Mouse (Mus musculus): Measurements from ENCODE around the gene Gm49368. TPM values are rescaled to one million over a fixed set of nuclear protein-coding genes. Genes with fewer than 3 reads are reported as not detected.

Gm49368 gene
- polyA plus RNA-seq, 1 experiment from 2014 or later, result not detected

DNA sequence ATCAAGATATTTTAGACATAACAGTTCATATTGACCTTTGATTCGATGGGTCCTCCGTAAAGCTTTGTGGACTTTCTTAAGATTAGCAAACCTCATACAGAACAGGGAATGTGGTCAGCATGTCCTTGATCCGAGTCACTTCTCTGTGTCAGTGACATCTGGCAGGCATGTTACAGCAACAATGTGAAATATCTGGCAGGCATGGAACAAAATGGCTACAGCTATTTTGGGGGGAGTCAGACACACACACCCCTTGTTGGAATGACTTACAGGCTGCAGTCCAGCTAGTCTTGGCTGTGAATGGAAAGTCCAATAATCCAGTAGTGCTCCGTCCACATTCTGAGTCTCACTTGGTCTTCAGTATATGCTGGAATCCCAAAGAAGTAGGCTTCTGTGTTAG, 38.9 kb upstream of the Gm49368 start:
- DNase-seq (ENCODE audit: low spot score), result no peak
- Histone ChIP-seq H3K4me1 (replicated peaks; ENCODE audit: insufficient read depth, low read length) (no peaks in the 10 kb centered on the region), H3K4me3 (replicated peaks; ENCODE audit: low read depth, low read length) (no peak overlapping the region), H3K4me2 (ENCODE audit: low read length) (no peak overlapping the region), H3K9ac (ENCODE audit: low read depth, low read length) (no peak overlapping the region), H3K27me3 (ENCODE audit: insufficient read depth, low read length) (no peaks in the 10 kb centered on the region), H3K27ac (no peak overlapping the region), H3K9me3 (replicated peaks; ENCODE audit: low read length) (no peaks in the 10 kb centered on the region), H3K36me3 (ENCODE audit: insufficient read depth, low read length) (no peaks in the 10 kb centered on the region)
- no peak for ATAC-seq (replicated peaks; ENCODE audit: low FRiP score, low read depth)
- no peak for TF ChIP-seq CTCF (IDR thresholded peaks at IDR 0.05; ENCODE audit: low read depth)
- 85% methylated on average over 4 of the region's 4 CpGs for WGBS

GRCm38 (mm10) chr7:128024364-128024763, 38.1 kb upstream of the Gm49368 start:
- no peak overlapping the region for H3K4me3 ChIP-seq (replicated peaks; ENCODE audit: low read depth, low read length)
- H3K4me2 ChIP-seq (ENCODE audit: low read length), result no peak overlapping the region
- H3K27ac ChIP-seq, result no peak overlapping the region
- H3K27me3 ChIP-seq (ENCODE audit: insufficient read depth, low read length), result no peaks in the 10 kb centered on the region
- DNase-seq (ENCODE audit: low spot score), result no peak
- 87% methylated on average over 9 of the region's 9 CpGs for WGBS
- H3K9ac ChIP-seq (ENCODE audit: low read depth, low read length), result no peak overlapping the region
- no peaks in the 10 kb centered on the region for H3K9me3 ChIP-seq (replicated peaks; ENCODE audit: low read length)
- ATAC-seq (replicated peaks; ENCODE audit: low FRiP score, low read depth), result no peak
- TF ChIP-seq CTCF (IDR thresholded peaks at IDR 0.05; ENCODE audit: low read depth), result no peak
- no peaks in the 10 kb centered on the region for H3K36me3 ChIP-seq (ENCODE audit: insufficient read depth, low read length)
- no peaks in the 10 kb centered on the region for H3K4me1 ChIP-seq (replicated peaks; ENCODE audit: insufficient read depth, low read length)

DNA sequence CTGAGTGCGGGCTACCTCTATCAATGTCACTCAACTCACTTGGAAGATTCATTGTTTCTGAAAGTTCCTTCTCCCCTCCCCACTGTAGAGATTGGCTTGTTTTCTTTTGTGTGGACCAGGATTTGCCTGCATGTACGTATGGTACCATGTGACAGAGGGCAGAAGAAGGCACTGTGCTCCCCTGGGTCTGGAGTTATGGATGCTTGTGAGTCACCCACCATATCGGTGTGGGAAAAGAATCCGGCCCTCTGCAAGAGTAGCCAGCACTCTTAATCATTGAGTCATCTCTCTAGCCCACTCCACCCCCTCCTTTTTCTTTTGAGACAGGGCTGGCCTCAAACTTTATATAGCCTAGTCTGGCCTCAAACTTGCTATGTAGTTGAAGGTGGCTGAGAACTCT, 37.6 kb upstream of the Gm49368 start:
- no peak overlapping the region for H3K4me2 ChIP-seq (ENCODE audit: low read length)
- no peak for TF ChIP-seq CTCF (IDR thresholded peaks at IDR 0.05; ENCODE audit: low read depth)
- no peaks in the 10 kb centered on the region for H3K27me3 ChIP-seq (ENCODE audit: insufficient read depth, low read length)
- H3K9ac ChIP-seq (ENCODE audit: low read depth, low read length), result no peak overlapping the region
- ATAC-seq (replicated peaks; ENCODE audit: low FRiP score, low read depth) (no peak), DNase-seq (ENCODE audit: low spot score) (no peak)
- no peaks in the 10 kb centered on the region for H3K36me3 ChIP-seq (ENCODE audit: insufficient read depth, low read length)
- no peak overlapping the region for H3K4me3 ChIP-seq (replicated peaks; ENCODE audit: low read depth, low read length)
- no peaks in the 10 kb centered on the region for H3K9me3 ChIP-seq (replicated peaks; ENCODE audit: low read length)
- WGBS, result 72% methylated on average over 4 of the region's 4 CpGs
- no peak overlapping the region for H3K27ac ChIP-seq
- no peaks in the 10 kb centered on the region for H3K4me1 ChIP-seq (replicated peaks; ENCODE audit: insufficient read depth, low read length)

- H3K4me2 ChIP-seq (ENCODE audit: low read length), result no peak overlapping the region
- H3K27me3 ChIP-seq (ENCODE audit: insufficient read depth, low read length), result no peaks in the 10 kb centered on the region
- no peak overlapping the region for H3K27ac ChIP-seq
- WGBS, result 83% methylated on average over 4 of the region's 4 CpGs
- H3K36me3 ChIP-seq (ENCODE audit: insufficient read depth, low read length), result no peaks in the 10 kb centered on the region
- TF ChIP-seq CTCF (IDR thresholded peaks at IDR 0.05; ENCODE audit: low read depth), result no peak
- no peaks in the 10 kb centered on the region for H3K9me3 ChIP-seq (replicated peaks; ENCODE audit: low read length)
- no peaks in the 10 kb centered on the region for H3K4me1 ChIP-seq (replicated peaks; ENCODE audit: insufficient read depth, low read length)
- H3K4me3 ChIP-seq (replicated peaks; ENCODE audit: low read depth, low read length), result no peak overlapping the region
- DNase-seq (ENCODE audit: low spot score), result no peak
- no peak for ATAC-seq (replicated peaks; ENCODE audit: low FRiP score, low read depth)
- H3K9ac ChIP-seq (ENCODE audit: low read depth, low read length), result no peak overlapping the region
Measured at GRCm38 (mm10) chr7:128025381-128025780, 37.1 kb upstream of the Gm49368 start.

DNA sequence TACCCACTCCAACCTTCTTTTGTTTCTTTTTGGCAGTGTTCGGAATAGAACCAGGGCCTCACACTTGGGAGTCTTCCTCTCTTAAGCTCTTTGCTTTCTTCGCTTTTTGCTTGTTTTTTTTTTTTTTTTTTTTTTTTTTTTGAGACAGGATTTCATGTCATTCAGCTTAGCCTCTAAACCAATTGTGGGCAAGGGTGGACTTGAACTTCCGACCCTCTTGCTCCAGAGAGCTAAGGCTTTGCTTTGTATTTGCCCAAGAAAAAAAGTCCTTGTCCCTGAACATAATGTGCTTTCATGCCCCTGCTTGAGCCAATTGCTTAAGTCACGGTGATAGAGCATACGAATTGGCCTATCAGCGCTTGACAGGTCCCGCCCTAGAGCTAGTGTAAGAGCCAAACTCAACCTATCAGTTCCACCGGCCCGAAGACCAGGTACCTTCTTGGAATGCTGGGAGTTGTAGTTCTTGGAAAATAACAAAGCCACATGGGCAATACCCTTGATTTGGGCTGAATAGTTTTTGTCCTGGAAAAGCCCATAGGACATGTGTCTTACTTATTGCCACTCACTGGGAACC, 31.0 kb upstream of the Gm49368 start:
- 48% methylated on average over 9 of the region's 9 CpGs for WGBS
- Histone ChIP-seq H3K27ac (no peak overlapping the region), H3K27me3 (ENCODE audit: insufficient read depth, low read length) (no peaks in the 10 kb centered on the region), H3K9ac (ENCODE audit: low read depth, low read length) (no peak overlapping the region), H3K4me3 (replicated peaks; ENCODE audit: low read depth, low read length) (no peak overlapping the region), H3K36me3 (ENCODE audit: insufficient read depth, low read length) (no peaks in the 10 kb centered on the region), H3K9me3 (replicated peaks; ENCODE audit: low read length) (no peaks in the 10 kb centered on the region), H3K4me1 (replicated peaks; ENCODE audit: insufficient read depth, low read length) (no peaks in the 10 kb centered on the region), H3K4me2 (ENCODE audit: low read length) (no peak overlapping the region)
- peak; percentile 36 for DNase-seq (ENCODE audit: low spot score)
- no peak for ATAC-seq (replicated peaks; ENCODE audit: low FRiP score, low read depth)
- no peak for TF ChIP-seq CTCF (IDR thresholded peaks at IDR 0.05; ENCODE audit: low read depth)

- no peaks in the 10 kb centered on the region for H3K9me3 ChIP-seq (replicated peaks; ENCODE audit: low read length)
- no peak overlapping the region for H3K4me2 ChIP-seq (ENCODE audit: low read length)
- H3K9ac ChIP-seq (ENCODE audit: low read depth, low read length), result no peak overlapping the region
- DNase-seq (ENCODE audit: low spot score), result no peak
- H3K4me3 ChIP-seq (replicated peaks; ENCODE audit: low read depth, low read length), result no peak overlapping the region
- no peaks in the 10 kb centered on the region for H3K27me3 ChIP-seq (ENCODE audit: insufficient read depth, low read length)
- 85% methylated on average over 5 of the region's 5 CpGs for WGBS
- H3K27ac ChIP-seq, result no peak overlapping the region
- no peak for ATAC-seq (replicated peaks; ENCODE audit: low FRiP score, low read depth)
- no peaks in the 10 kb centered on the region for H3K4me1 ChIP-seq (replicated peaks; ENCODE audit: insufficient read depth, low read length)
- TF ChIP-seq CTCF (IDR thresholded peaks at IDR 0.05; ENCODE audit: low read depth), result no peak
- H3K36me3 ChIP-seq (ENCODE audit: insufficient read depth, low read length), result no peaks in the 10 kb centered on the region
Measured at GRCm38 (mm10) chr7:128032290-128032988, 30.0 kb upstream of the Gm49368 start.

- WGBS, result 91% methylated on average over 3 of the region's 3 CpGs
- H3K27ac ChIP-seq, result no peak overlapping the region
Measured at GRCm38 (mm10) chr7:128032989-128033293, 29.5 kb upstream of the Gm49368 start.

More at GRCm38 (mm10) chr7:128032989-128033293, 29.5 kb upstream of the Gm49368 start:
- Histone ChIP-seq H3K36me3 (ENCODE audit: insufficient read depth, low read length) (no peaks in the 10 kb centered on the region), H3K27me3 (ENCODE audit: insufficient read depth, low read length) (no peaks in the 10 kb centered on the region), H3K4me3 (replicated peaks; ENCODE audit: low read depth, low read length) (no peak overlapping the region), H3K4me2 (ENCODE audit: low read length) (no peak overlapping the region), H3K4me1 (replicated peaks; ENCODE audit: insufficient read depth, low read length) (no peaks in the 10 kb centered on the region), H3K9me3 (replicated peaks; ENCODE audit: low read length) (no peaks in the 10 kb centered on the region), H3K9ac (ENCODE audit: low read depth, low read length) (no peak overlapping the region)
- ATAC-seq (replicated peaks; ENCODE audit: low FRiP score, low read depth) (no peak), DNase-seq (ENCODE audit: low spot score) (no peak)
- no peak for TF ChIP-seq CTCF (IDR thresholded peaks at IDR 0.05; ENCODE audit: low read depth)

Measured in kidney, postnatal 0 days (tissue).